Mouse (Mus musculus): Measurements from ENCODE around the gene Gfy. TPM values are rescaled to one million over a fixed set of nuclear protein-coding genes. Genes with fewer than 3 reads are reported as not detected.
A peak's percentile ranks its signal among the peaks of the same experiment; 100 is the strongest.

Gfy gene
- polyA plus RNA-seq, 1 experiment from 2014 or later = not detected

DNA sequence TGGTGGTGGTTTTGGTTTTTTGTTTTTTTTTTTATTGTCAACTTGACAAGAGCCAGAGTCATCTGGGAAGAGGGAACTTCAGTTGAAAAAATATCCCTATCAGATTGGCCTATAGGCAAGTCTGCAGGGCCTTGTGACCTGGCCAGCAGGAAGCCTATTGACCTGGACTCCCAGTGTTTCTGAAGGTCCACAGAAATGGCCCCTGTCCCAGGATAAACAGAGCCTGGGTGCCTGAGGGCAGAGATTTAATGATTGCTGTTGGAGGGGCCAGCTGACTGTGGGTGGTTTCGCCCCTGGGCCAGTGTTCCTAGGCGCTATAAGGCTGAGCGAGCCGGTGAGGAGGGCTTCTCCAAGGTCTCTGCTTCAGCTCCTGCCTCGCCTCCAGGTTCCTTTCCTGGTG, 34.3 kb upstream of the Gfy start:
- WGBS (ENCODE audit: insufficient replicate concordance) = 56% methylated on average over 5 of the region's 5 CpGs
- ATAC-seq (replicated peaks; ENCODE audit: insufficient number of reproducible peaks, low FRiP score, low TSS enrichment) = no peak
- H3K4me2 ChIP-seq = no peak overlapping the region
- peaks cover 23% of the 10 kb centered on the region for H3K4me1 ChIP-seq (ENCODE audit: control insufficient read depth, insufficient read depth, low read length)
- H3K36me3 ChIP-seq (ENCODE audit: control insufficient read depth, insufficient read depth, low read length) = peaks cover 9% of the 10 kb centered on the region
- H3K9ac ChIP-seq (ENCODE audit: low read depth, low read length) = no peak overlapping the region
- H3K9me3 ChIP-seq (replicated peaks; ENCODE audit: control insufficient read depth, low read length) = no peaks in the 10 kb centered on the region
- H3K4me3 ChIP-seq (ENCODE audit: low read depth, low read length) = no peak overlapping the region
- peaks cover 15% of the 10 kb centered on the region for H3K27me3 ChIP-seq (ENCODE audit: control insufficient read depth, insufficient read depth, low read length)
- H3K27ac ChIP-seq (ENCODE audit: low read depth, low read length) = no peak overlapping the region

DNA sequence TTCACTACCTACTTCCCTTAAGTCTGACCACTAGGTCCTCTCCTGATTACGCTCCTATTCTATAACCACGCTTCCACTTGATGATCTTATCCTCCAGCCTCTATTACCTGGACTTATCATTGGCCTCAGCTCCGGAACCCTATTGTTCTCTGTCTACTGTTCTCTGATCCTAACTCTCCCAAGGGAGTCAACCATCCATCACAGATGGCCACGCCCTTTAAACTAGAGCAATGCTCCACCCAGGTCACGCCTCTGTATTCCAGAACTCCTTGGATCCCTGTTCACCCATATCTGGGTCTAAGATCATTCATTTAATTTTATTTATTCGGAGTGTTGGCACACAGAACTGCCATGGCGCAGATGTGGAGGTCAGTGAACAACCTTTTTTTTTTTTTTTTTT, 33.0 kb upstream of the Gfy start:
- no peak overlapping the region for H3K4me2 ChIP-seq
- WGBS (ENCODE audit: insufficient replicate concordance) = 65% methylated on average over 7 of the region's 7 CpGs
- H3K27me3 ChIP-seq (ENCODE audit: control insufficient read depth, insufficient read depth, low read length) = peaks cover 15% of the 10 kb centered on the region
- H3K27ac ChIP-seq (ENCODE audit: low read depth, low read length) = no peak overlapping the region
- no peaks in the 10 kb centered on the region for H3K9me3 ChIP-seq (replicated peaks; ENCODE audit: control insufficient read depth, low read length)
- no peak overlapping the region for H3K4me3 ChIP-seq (ENCODE audit: low read depth, low read length)
- peaks cover 16% of the 10 kb centered on the region for H3K4me1 ChIP-seq (ENCODE audit: control insufficient read depth, insufficient read depth, low read length)
- no peak for ATAC-seq (replicated peaks; ENCODE audit: insufficient number of reproducible peaks, low FRiP score, low TSS enrichment)
- H3K9ac ChIP-seq (ENCODE audit: low read depth, low read length) = no peak overlapping the region
- H3K36me3 ChIP-seq (ENCODE audit: control insufficient read depth, insufficient read depth, low read length) = no peaks in the 10 kb centered on the region

DNA sequence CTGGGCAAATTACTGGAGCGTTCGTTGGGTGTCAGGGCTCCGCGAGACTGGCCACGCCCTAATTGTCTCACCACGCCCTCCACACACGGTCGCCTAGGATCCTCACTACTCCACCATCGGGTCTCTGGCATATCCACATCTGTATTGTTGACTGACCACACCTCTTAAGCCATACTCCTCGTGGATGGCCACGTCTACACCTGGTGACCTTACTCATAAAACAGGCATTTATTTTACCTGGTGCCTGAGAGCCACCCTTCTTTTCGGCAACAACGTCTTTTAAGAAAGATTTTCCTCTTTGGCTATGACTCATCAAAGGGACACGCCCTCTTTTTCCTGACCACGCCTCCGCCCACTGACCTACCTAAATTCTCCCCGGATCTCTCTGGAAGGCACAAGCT, 32.5 kb upstream of the Gfy start, which contains the start of gene Dkkl1:
Gene Dkkl1, minus strand, starts transcription at position 297 of the 401 bp plus-strand sequence.
- H3K4me2 ChIP-seq = peak within 1 kb of the TSS; percentile 52
- no peaks in the 10 kb centered on the region for H3K9me3 ChIP-seq (replicated peaks; ENCODE audit: control insufficient read depth, low read length)
- H3K4me1 ChIP-seq (ENCODE audit: control insufficient read depth, insufficient read depth, low read length) = peaks cover 11% of the 10 kb centered on the region
- H3K4me3 ChIP-seq (ENCODE audit: low read depth, low read length) = peak within 1 kb of the TSS; percentile 8; the same call in 1 of the 2 replicates
- WGBS (ENCODE audit: insufficient replicate concordance) = 6% methylated on average over 17 of the region's 17 CpGs
- H3K27me3 ChIP-seq (ENCODE audit: control insufficient read depth, insufficient read depth, low read length) = peaks cover 15% of the 10 kb centered on the region
- no peak within 1 kb of the TSS for H3K27ac ChIP-seq (ENCODE audit: low read depth, low read length)
- no peaks in the 10 kb centered on the region for H3K36me3 ChIP-seq (ENCODE audit: control insufficient read depth, insufficient read depth, low read length)
- 0 out of 2 replicates have a peak within 1 kb of the TSS, but pooled peaks have one; percentile 10 for H3K9ac ChIP-seq (ENCODE audit: low read depth, low read length)
- no peak for ATAC-seq (replicated peaks; ENCODE audit: insufficient number of reproducible peaks, low FRiP score, low TSS enrichment)

DNA sequence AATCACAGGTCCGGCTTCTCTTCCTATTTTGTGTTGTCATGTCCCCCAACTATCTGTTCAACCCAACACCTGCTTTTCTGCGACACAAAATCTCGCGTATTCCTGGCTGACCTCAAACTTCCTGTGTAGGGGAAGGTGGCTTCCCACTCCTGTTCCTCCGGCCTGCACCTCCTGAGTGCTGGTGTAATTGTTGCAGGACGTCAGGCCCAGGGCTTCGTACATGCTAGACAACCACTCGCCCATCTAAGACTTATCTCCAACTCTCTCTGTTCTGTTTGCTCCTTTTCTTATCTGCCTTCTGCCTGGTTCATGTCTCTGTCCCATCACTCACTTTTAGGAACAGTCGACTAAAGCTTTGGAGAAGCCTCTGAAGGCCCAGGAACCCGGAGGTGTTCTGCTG, 31.7 kb upstream of the Gfy start:
- Histone ChIP-seq H3K36me3 (ENCODE audit: control insufficient read depth, insufficient read depth, low read length) (no peaks in the 10 kb centered on the region), H3K9me3 (replicated peaks; ENCODE audit: control insufficient read depth, low read length) (no peaks in the 10 kb centered on the region), H3K4me2 (peak overlapping the region; percentile 52), H3K4me3 (ENCODE audit: low read depth, low read length) (no peak overlapping the region), H3K9ac (ENCODE audit: low read depth, low read length) (no peak overlapping the region), H3K27ac (ENCODE audit: low read depth, low read length) (no peak overlapping the region), H3K4me1 (ENCODE audit: control insufficient read depth, insufficient read depth, low read length) (peaks cover 9% of the 10 kb centered on the region), H3K27me3 (ENCODE audit: control insufficient read depth, insufficient read depth, low read length) (peaks cover 15% of the 10 kb centered on the region)
- ATAC-seq (replicated peaks; ENCODE audit: insufficient number of reproducible peaks, low FRiP score, low TSS enrichment) = no peak
- 42% methylated on average over 10 of the region's 10 CpGs for WGBS (ENCODE audit: insufficient replicate concordance)

DNA sequence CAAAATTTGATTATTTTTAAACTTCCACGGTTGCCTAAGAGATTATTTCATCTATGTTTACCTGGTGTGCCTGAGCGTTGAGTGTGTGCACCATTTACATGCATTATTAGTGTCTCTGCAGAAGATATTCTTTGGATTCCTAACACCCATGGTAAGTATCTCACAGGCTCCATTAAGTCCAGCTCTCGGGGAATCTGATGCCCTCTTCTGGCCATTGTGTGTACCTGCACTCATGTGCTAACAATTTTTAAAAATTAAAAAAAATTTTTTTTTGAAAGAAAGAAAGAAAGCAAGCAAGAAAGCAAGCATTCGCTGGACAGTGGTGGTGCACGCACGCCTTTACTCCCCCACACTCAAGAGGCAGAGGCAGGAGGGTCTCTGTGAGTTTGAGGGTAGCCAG, 28.9 kb upstream of the Gfy start:
- no peak for ATAC-seq (replicated peaks; ENCODE audit: insufficient number of reproducible peaks, low FRiP score, low TSS enrichment)
- Histone ChIP-seq H3K27ac (ENCODE audit: low read depth, low read length) (no peak overlapping the region), H3K27me3 (ENCODE audit: control insufficient read depth, insufficient read depth, low read length) (peaks cover 15% of the 10 kb centered on the region), H3K36me3 (ENCODE audit: control insufficient read depth, insufficient read depth, low read length) (no peaks in the 10 kb centered on the region), H3K9ac (ENCODE audit: low read depth, low read length) (no peak overlapping the region), H3K9me3 (replicated peaks; ENCODE audit: control insufficient read depth, low read length) (no peaks in the 10 kb centered on the region), H3K4me3 (ENCODE audit: low read depth, low read length) (no peak overlapping the region), H3K4me2 (no peak overlapping the region), H3K4me1 (ENCODE audit: control insufficient read depth, insufficient read depth, low read length) (peaks cover 9% of the 10 kb centered on the region)
- WGBS (ENCODE audit: insufficient replicate concordance) = 73% methylated on average over 6 of the region's 6 CpGs

DNA sequence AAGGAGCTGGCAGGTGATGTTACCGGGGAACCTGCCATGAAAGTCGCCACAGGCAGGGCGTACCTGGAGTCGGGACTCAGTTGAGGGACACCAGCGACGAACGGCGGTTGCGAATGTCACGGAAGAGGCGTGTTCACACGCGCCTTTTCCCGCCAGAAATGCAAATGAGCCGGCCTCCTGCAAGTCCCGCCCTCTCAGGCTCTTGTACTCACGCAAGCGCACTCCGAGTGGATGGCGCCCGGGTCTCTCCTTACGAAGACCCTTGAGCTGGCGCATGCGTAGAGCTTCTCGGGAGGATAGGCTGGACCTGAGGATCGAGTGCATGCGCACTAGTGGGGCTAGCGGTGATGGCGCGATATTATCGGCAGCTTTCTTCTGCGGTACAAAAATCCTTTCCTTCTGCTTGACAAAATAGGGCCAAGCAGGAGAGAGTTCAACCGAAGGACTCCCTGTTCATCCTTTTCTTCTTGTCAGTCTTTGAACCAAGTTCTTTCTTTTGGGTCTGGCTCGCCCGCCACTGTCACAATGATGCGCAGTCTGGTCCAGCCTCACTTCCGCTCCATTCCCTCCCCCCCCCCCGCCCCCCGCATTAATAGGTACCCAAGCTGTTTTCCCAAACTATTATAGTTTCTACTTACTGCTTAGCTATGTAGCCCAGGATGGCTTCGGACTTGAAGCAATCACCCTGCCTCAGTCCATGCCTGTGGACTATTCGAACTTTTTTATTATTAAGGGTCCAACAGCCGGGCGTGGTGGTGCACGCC, 25.2 kb upstream of the Gfy start, which contains the start of gene Ccdc155:
Gene Ccdc155, minus strand, starts transcription at position 513 of the 764 bp plus-strand sequence.
- peak; percentile 86; the same call in 1 of the 2 replicates for ATAC-seq (replicated peaks; ENCODE audit: insufficient number of reproducible peaks, low FRiP score, low TSS enrichment)
- Histone ChIP-seq H3K9ac (ENCODE audit: low read depth, low read length) (0 out of 2 replicates have a peak within 1 kb of the TSS, but pooled peaks have one; percentile 44), H3K4me2 (peak within 1 kb of the TSS; percentile 65), H3K27ac (ENCODE audit: low read depth, low read length) (no peak within 1 kb of the TSS), H3K9me3 (replicated peaks; ENCODE audit: control insufficient read depth, low read length) (no peaks in the 10 kb centered on the region), H3K27me3 (ENCODE audit: control insufficient read depth, insufficient read depth, low read length) (0 out of 2 replicates have a peak, but pooled peaks cover 4% of the 10 kb centered on the region), H3K4me3 (ENCODE audit: low read depth, low read length) (peak within 1 kb of the TSS; percentile 43), H3K36me3 (ENCODE audit: control insufficient read depth, insufficient read depth, low read length) (no peaks in the 10 kb centered on the region), H3K4me1 (ENCODE audit: control insufficient read depth, insufficient read depth, low read length) (0 out of 2 replicates have a peak, but pooled peaks cover 6% of the 10 kb centered on the region)
- WGBS (ENCODE audit: insufficient replicate concordance) = 8% methylated on average over 44 of the region's 44 CpGs

DNA sequence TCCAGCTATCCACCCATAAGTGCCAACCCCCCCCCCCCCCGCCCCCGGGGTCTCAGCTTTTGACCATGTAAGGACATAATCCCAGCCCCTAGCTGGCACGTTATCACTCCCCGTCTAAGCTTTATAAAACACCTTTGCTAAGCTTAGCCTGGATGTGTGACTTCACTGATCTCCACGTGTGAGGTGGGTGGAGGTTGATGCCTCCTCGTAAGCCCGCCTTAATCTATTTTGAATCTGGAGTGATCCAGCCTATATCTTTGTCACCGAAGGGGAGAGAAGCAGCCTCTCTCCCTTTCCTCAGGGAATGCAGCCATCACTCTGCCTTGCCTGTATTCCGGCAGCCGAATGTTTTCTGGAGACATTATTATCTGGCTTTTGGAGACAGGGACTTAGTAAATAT, 23.3 kb upstream of the Gfy start:
- no peak for ATAC-seq (replicated peaks; ENCODE audit: insufficient number of reproducible peaks, low FRiP score, low TSS enrichment)
- Histone ChIP-seq H3K4me1 (ENCODE audit: control insufficient read depth, insufficient read depth, low read length) (0 out of 2 replicates have a peak, but pooled peaks cover 6% of the 10 kb centered on the region), H3K27me3 (ENCODE audit: control insufficient read depth, insufficient read depth, low read length) (0 out of 2 replicates have a peak, but pooled peaks cover 4% of the 10 kb centered on the region), H3K4me3 (ENCODE audit: low read depth, low read length) (no peak overlapping the region), H3K9me3 (replicated peaks; ENCODE audit: control insufficient read depth, low read length) (no peaks in the 10 kb centered on the region), H3K27ac (ENCODE audit: low read depth, low read length) (0 out of 2 replicates have a peak overlapping the region, but pooled peaks have one; percentile 29), H3K9ac (ENCODE audit: low read depth, low read length) (no peak overlapping the region), H3K36me3 (ENCODE audit: control insufficient read depth, insufficient read depth, low read length) (no peaks in the 10 kb centered on the region), H3K4me2 (no peak overlapping the region)
- 23% methylated on average over 10 of the region's 10 CpGs for WGBS (ENCODE audit: insufficient replicate concordance)

DNA sequence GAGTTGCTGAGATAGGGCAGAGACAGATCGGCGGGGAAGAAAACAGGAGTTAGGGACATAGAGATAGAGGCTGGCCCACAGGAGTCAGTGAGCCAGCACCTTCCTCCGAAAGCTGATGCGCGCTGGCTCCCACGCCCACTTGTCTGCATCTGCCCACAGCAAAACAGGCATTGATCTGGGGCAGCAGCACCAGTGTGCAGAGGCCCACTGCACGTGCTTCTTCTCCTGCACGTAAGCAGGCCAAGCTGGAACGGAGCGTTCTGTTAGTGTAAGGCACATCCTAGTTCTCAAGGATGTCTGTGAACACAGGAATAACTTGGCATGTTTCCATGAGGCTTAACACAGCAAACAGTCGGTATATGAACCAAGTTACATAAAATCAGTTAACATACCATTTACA, 19.6 kb upstream of the Gfy start:
- Histone ChIP-seq H3K4me3 (ENCODE audit: low read depth, low read length) (no peak overlapping the region), H3K27ac (ENCODE audit: low read depth, low read length) (no peak overlapping the region), H3K9ac (ENCODE audit: low read depth, low read length) (no peak overlapping the region), H3K27me3 (ENCODE audit: control insufficient read depth, insufficient read depth, low read length) (peaks cover 11% of the 10 kb centered on the region), H3K4me2 (no peak overlapping the region), H3K9me3 (replicated peaks; ENCODE audit: control insufficient read depth, low read length) (no peaks in the 10 kb centered on the region), H3K4me1 (ENCODE audit: control insufficient read depth, insufficient read depth, low read length) (peaks cover 12% of the 10 kb centered on the region), H3K36me3 (ENCODE audit: control insufficient read depth, insufficient read depth, low read length) (no peaks in the 10 kb centered on the region)
- WGBS (ENCODE audit: insufficient replicate concordance) = 71% methylated on average over 11 of the region's 11 CpGs
- ATAC-seq (replicated peaks; ENCODE audit: insufficient number of reproducible peaks, low FRiP score, low TSS enrichment) = no peak

Data from heart, embryonic 11.5 days (tissue).